Mouse (Mus musculus) midbrain, embryonic 14.5 days (tissue): ENCODE results near the gene Ppfia1. TPM values are rescaled to one million over a fixed set of nuclear protein-coding genes. Genes with fewer than 3 reads are reported as not detected.

ENCODE experiments used
- ATAC-seq: fragments of 200-750 bp; cut with Nextera tagmentation; 2 replicates; pipeline ENCODE4 v1.8.0; 2017; ENCODE audit warnings: moderate number of reproducible peaks, moderate library complexity; ENCODE audit not compliant: low FRiP score, low TSS enrichment
- DNase-seq: peaks from one replicate; pipeline ENCODE4 v3.0.0-alpha.2; 2015
- H3K27ac ChIP-seq: fragments of 300-500 bp; sonication (generic); replicated peaks from 2 replicates; pipeline ENCODE4 v1.5.1; 2014; ENCODE audit warnings: mild to moderate bottlenecking, low read depth, low read length, moderate library complexity
- H3K27me3 ChIP-seq: fragments of 300-500 bp; sonication (generic); 2 replicates; pipeline ENCODE4 v1.6.1; 2014; ENCODE audit warnings: low read length, control low read depth, mixed read lengths; ENCODE audit not compliant: control insufficient read depth, insufficient read depth
- H3K36me3 ChIP-seq: fragments of 300-500 bp; sonication (generic); 2 replicates; pipeline ENCODE4 v1.6.1; 2014; ENCODE audit warnings: low read length, control low read depth; ENCODE audit not compliant: control insufficient read depth, insufficient read depth
- H3K4me1 ChIP-seq: fragments of 300-500 bp; sonication (generic); 2 replicates; pipeline ENCODE4 v1.6.1; 2014; ENCODE audit warnings: mild to moderate bottlenecking, antibody characterized with exemption, low read length, control low read depth; ENCODE audit not compliant: control insufficient read depth, insufficient read depth
- H3K4me2 ChIP-seq: fragments of 300-500 bp; sonication (generic); 2 replicates; pipeline ENCODE4 v1.6.1; 2014; ENCODE audit warnings: mild to moderate bottlenecking, low read length, moderate library complexity
- H3K4me3 ChIP-seq: fragments of 300-500 bp; sonication (generic); replicated peaks from 2 replicates; pipeline ENCODE4 v1.5.1; 2014; ENCODE audit warnings: low read depth, low read length
- H3K9ac ChIP-seq: fragments of 300-500 bp; sonication (generic); replicated peaks from 2 replicates; pipeline ENCODE4 v1.6.1; 2014; ENCODE audit warnings: mild to moderate bottlenecking, low read length, moderate library complexity
- H3K9me3 ChIP-seq: fragments of 300-500 bp; sonication (generic); 2 replicates; pipeline ENCODE4 v1.6.1; 2016; ENCODE audit warnings: low read length, control low read depth, mixed read lengths; ENCODE audit not compliant: control insufficient read depth
- WGBS: fragments of 180-500 bp; shearing (Covaris S2); extraction: QIAGEN DNeasy Blood & Tissue Kit; methylation state at CpG from one replicate; pipeline ENCODE4 v1.1.7; 2014; 5-methylcytosine and 5-hydroxymethylcytosine counted together
- polyA plus RNA-seq: library from polyadenylated mRNA; unstranded; fragments of >200 nt; fragmentation: Nextera tagmentation; extraction: Ambion mirVana; gene quantifications from 2 replicates; pipeline ENCODE4 v1.2.1, GENCODE M21; 2014

The Ppfia1 gene
- polyA plus RNA-seq, 1 experiment from 2014 or later, result 33.3 TPM

DNA sequence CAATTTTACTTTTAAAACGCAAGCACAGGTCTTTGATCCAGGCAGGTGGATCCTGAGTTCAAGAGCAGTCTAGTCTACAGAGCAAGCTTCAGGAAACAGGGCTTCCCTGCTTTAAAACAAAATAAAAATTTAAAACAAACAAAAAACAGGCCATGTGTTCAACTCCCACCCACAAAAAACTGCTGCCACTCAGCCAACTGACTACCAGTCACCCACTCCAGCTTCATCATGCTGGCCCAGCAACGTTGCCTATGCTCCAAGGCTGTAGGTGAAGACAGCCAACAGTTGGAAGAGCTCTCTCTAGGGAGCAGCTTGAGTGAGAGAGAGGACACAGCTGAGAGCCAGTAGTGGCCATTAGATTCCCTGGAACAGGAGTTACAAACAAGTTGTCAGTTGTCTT is 31.6 kb downstream of the Ppfia1 start:
- Histone ChIP-seq H3K27ac (no peak overlapping the region), H3K4me2 (no peak overlapping the region), H3K9ac (no peak overlapping the region), H3K9me3 (no peaks in the 10 kb centered on the region), H3K4me1 (no peaks in the 10 kb centered on the region), H3K4me3 (no peak overlapping the region), H3K36me3 (peaks cover 32% of the 10 kb centered on the region), H3K27me3 (no peaks in the 10 kb centered on the region)
- ATAC-seq (no peak), DNase-seq (no peak)
- WGBS, result 99% methylated on average over 2 of the region's 2 CpGs

DNA sequence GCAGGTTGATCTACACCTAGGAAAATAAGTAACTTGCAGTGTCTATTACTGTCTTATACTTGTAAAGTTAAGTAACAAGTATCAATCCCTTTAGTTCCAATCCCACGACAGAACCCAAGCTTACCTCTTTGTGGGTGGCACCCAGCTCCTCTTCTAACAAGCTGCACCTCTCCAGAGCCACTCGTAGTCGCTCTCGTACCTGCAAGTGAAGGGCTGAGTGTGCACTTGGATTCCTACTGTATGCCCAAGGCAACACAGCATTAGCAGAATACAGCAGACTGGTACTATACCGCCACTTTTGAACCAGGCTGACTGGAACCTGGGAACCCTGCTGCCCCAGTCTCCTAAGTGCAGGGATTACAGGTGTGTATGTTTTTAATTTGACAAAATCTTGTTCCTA is 33.7 kb downstream of the Ppfia1 start:
- no peak for DNase-seq
- ATAC-seq, result no peak
- Histone ChIP-seq H3K4me1 (no peaks in the 10 kb centered on the region), H3K9ac (no peak overlapping the region), H3K27ac (no peak overlapping the region), H3K4me2 (no peak overlapping the region), H3K4me3 (no peak overlapping the region), H3K27me3 (no peaks in the 10 kb centered on the region), H3K9me3 (no peaks in the 10 kb centered on the region), H3K36me3 (peaks cover 53% of the 10 kb centered on the region)
- 95% methylated on average over 5 of the region's 5 CpGs for WGBS

DNA sequence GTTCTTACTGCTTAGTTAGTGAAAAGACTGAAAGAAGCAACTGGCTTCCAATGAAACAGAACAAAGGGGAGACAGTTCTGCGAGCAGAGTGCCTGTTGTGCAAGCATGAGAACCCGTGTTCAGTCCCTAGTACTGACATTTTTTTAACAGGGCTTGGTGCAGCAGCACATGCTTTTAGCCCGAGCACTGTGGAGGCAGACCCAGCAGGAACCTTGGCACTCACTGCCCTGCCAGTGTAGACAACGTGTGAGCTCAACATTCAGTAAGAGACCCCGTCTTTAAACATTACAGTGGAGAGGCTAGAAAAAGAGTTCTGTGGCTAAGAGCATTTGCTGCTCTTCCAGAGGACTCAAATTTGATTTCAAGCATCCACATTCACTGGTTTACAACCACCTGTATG is 36.8 kb downstream of the Ppfia1 start:
- no peak overlapping the region for H3K4me3 ChIP-seq
- ATAC-seq (no peak), DNase-seq (no peak)
- H3K4me1 ChIP-seq, result no peaks in the 10 kb centered on the region
- WGBS, result 80% methylated on average over 5 of the region's 5 CpGs
- no peak overlapping the region for H3K9ac ChIP-seq
- no peak overlapping the region for H3K27ac ChIP-seq
- H3K9me3 ChIP-seq, result no peaks in the 10 kb centered on the region
- no peaks in the 10 kb centered on the region for H3K27me3 ChIP-seq
- H3K36me3 ChIP-seq, result peaks cover 82% of the 10 kb centered on the region
- H3K4me2 ChIP-seq, result no peak overlapping the region

DNA sequence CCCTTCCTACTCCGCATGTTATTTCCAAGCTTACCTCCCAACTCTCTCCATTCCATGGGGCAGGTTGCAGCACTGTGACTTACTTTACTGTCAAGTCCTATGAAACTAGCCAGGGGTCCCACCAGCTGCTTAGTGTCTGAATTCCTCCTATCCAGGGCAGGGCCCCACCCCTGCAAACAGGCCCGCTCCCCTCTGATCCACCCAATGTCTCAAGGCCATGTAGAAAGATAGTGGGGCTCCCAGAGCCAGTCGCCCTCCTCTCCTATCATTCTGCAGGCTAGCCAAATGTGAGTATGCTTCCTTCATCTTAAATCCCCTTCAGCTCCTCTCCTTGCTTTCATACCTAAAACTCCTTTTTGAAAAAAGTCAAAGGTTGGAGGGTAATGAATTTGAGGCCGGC is 44.4 kb downstream of the Ppfia1 start:
- no peak overlapping the region for H3K4me2 ChIP-seq
- no peak for DNase-seq
- no peak overlapping the region for H3K4me3 ChIP-seq
- no peak overlapping the region for H3K27ac ChIP-seq
- no peaks in the 10 kb centered on the region for H3K9me3 ChIP-seq
- no peak for ATAC-seq
- no peaks in the 10 kb centered on the region for H3K27me3 ChIP-seq
- no peaks in the 10 kb centered on the region for H3K4me1 ChIP-seq
- H3K9ac ChIP-seq, result no peak overlapping the region
- 96% methylated on average over 4 of the region's 4 CpGs for WGBS
- H3K36me3 ChIP-seq, result peaks cover 93% of the 10 kb centered on the region

DNA sequence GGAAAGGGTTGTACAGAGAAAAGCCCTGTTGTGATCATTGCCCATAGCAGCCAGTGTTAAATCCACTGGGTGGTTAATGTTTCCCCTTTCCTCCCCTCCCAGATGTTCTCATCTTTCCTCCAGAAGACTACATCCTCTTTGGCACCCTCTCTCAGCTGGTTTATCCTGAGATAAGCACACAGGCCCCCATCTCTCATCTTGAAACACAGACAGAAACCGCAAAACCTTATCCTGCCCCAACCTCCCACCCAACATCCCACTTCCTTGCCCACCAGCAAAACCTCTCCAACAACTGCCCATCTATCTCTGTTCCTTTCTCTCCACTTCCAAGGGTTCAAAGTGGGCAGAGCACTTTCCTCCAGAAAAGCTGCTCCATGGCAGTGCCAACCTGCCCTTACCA is 46.7 kb downstream of the Ppfia1 start:
- no peaks in the 10 kb centered on the region for H3K27me3 ChIP-seq
- no peak for DNase-seq
- ATAC-seq, result no peak
- H3K36me3 ChIP-seq, result peaks cover 95% of the 10 kb centered on the region
- WGBS, result 100% methylated on average over 1 of the region's 1 CpGs
- H3K4me1 ChIP-seq, result no peaks in the 10 kb centered on the region
- H3K27ac ChIP-seq, result no peak overlapping the region
- no peak overlapping the region for H3K9ac ChIP-seq
- H3K4me3 ChIP-seq, result no peak overlapping the region
- H3K9me3 ChIP-seq, result no peaks in the 10 kb centered on the region
- H3K4me2 ChIP-seq, result no peak overlapping the region

DNA sequence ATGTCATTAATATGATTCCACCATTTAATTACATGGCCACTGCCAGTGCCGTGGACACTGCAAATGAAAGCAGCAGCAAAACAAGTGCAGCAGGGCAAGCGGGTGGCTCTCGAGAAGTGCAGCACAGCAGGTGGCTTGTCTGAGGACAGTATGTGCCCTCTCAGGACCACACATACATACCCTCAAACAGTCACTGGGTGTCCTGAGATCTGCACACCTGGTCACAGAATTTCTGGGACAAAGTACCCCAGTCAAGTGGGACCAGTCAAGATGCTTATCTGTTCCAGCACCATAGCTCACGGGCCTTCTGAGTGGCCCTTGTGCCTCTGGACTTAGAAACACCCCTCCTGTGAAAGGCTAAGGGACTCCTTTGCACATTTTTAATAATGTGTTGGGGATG is 49.6 kb downstream of the Ppfia1 start:
- H3K9me3 ChIP-seq, result no peaks in the 10 kb centered on the region
- no peaks in the 10 kb centered on the region for H3K27me3 ChIP-seq
- H3K9ac ChIP-seq, result no peak overlapping the region
- H3K4me2 ChIP-seq, result no peak overlapping the region
- H3K36me3 ChIP-seq, result peaks cover 90% of the 10 kb centered on the region
- no peak overlapping the region for H3K27ac ChIP-seq
- H3K4me3 ChIP-seq, result no peak overlapping the region
- no peak for DNase-seq
- H3K4me1 ChIP-seq, result no peaks in the 10 kb centered on the region
- no peak for ATAC-seq
- 88% methylated on average over 4 of the region's 4 CpGs for WGBS

DNA sequence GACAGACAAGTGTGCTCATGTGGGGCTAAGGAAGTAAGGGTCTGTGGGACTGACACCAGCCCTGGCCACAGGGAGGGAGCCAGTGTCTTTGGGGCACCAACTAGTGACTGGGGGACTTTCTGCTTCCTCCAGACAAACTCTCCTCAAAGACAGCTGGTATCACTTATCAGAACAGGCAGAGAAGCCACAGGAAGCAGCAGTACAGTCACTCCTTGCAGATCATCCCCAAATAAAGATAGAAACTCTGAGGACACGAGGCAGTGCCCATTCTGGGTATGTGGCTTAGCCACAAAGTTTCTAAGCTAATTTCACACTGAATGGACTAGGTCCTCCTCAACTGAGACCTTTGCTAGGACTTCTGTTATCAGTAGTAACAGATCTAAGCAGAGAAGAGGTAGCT is 60.6 kb downstream of the Ppfia1 start:
- peaks cover 93% of the 10 kb centered on the region for H3K36me3 ChIP-seq
- H3K9me3 ChIP-seq, result no peaks in the 10 kb centered on the region
- no peak overlapping the region for H3K27ac ChIP-seq
- no peak overlapping the region for H3K9ac ChIP-seq
- H3K4me3 ChIP-seq, result no peak overlapping the region
- 89% methylated on average over 1 of the region's 1 CpGs for WGBS
- no peaks in the 10 kb centered on the region for H3K4me1 ChIP-seq
- H3K4me2 ChIP-seq, result no peak overlapping the region
- DNase-seq (no peak), ATAC-seq (no peak)
- H3K27me3 ChIP-seq, result no peaks in the 10 kb centered on the region

DNA sequence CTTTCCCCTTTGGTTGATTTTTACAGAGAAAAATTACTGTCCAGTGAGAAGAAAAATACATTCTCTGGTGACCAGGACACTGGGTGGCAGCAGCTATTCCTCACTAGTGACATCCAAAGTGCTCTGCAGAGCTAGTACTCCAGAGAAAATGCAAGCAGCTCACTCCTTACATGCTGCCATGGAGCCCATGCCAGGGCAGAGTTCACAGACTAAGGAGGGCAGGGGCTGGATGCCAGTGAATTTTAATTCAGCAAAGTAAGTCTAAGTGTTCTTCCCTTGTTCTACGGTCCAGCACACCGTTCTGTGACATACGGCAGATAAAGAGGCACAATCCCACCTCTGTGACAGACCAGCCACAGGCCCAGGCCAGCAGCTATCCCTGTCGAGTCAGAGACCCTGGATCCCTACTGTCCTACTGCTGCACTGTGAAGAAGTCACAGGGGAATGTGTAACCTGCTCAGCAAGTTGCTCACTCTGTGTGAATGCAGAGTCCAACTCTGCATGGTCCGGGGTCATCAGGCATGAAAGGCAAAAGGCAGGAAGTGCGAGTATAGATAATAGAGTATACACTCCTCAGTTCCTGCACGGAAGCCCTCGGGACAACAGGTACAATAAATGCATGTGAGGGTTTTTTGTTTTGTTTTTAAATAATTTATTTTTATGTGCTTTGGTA is 63.2 kb downstream of the Ppfia1 start:
- H3K36me3 ChIP-seq, result peaks cover 94% of the 10 kb centered on the region
- WGBS, result 91% methylated on average over 8 of the region's 8 CpGs
- no peak for ATAC-seq

DNA sequence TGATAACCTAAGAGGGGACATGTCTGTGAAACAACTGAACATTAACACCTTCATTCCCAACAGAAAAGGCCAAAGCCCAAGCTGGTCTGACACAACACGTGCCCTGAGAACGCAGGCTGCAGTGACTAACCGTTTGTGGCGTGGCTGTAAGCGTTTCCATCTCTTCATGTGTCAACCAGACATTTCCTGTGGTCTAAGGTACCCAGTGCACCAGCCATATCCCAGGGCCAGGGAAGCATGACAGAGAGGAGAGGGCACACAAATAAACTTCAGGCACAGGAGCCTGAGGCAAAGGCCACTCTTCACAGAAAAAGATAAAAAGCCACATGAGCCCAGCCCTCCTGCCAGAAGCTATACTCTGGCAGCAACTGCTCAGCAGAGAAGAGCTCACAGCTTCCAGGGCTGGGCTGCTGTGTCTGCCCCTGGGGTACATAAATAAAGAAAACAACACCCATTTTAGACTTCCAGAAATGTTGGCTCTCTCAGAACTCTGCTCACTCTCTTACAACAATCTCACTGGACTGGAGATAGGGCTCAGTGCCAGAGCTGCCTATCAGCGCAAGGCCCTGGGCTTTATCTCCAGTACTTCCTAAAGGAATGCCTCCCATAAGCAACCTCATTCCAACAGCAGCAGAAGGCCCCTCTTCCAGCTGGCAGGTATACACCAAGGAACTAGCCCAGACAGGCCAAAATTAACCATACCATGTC is 64.3 kb downstream of the Ppfia1 start:
- H3K27ac ChIP-seq, result no peak overlapping the region
- no peaks in the 10 kb centered on the region for H3K27me3 ChIP-seq
- no peak for ATAC-seq
- H3K4me1 ChIP-seq, result no peaks in the 10 kb centered on the region
- H3K9me3 ChIP-seq, result no peaks in the 10 kb centered on the region
- H3K9ac ChIP-seq, result no peak overlapping the region
- H3K36me3 ChIP-seq, result peaks cover 95% of the 10 kb centered on the region
- H3K4me2 ChIP-seq, result no peak overlapping the region
- WGBS, result 94% methylated on average over 6 of the region's 6 CpGs
- no peak overlapping the region for H3K4me3 ChIP-seq
- DNase-seq, result no peak

More for the DNA sequence above, 63.2 kb downstream of the Ppfia1 start:
- H3K4me1 ChIP-seq, result no peaks in the 10 kb centered on the region
- no peak overlapping the region for H3K9ac ChIP-seq
- H3K27me3 ChIP-seq, result no peaks in the 10 kb centered on the region
- no peaks in the 10 kb centered on the region for H3K9me3 ChIP-seq
- no peak overlapping the region for H3K4me2 ChIP-seq
- H3K4me3 ChIP-seq, result no peak overlapping the region
- DNase-seq, result no peak
- H3K27ac ChIP-seq, result no peak overlapping the region
